Mouse (Mus musculus) neural tube, embryonic 12.5 days (tissue): ENCODE measurements at regions not wholly inside any gene's neighbourhood (a gene's known extent, or its start where the extent isn't known, plus 50 kb on each side); places are given as distances from the start of the nearest gene placed in this dataset.
A peak's percentile ranks its signal among the peaks of the same experiment; 100 is the strongest.

Experiments
- ATAC-seq: fragments of 200-750 bp; cut with Nextera tagmentation; 2 replicates; pipeline ENCODE4 v1.8.0; 2017; ENCODE audit warnings: low read depth, mild to moderate bottlenecking, moderate TSS enrichment, moderate library complexity; ENCODE audit not compliant: low FRiP score
- H3K27ac ChIP-seq: fragments of 300-500 bp; sonication (generic); 2 replicates; pipeline ENCODE4 v1.5.1; 2016
- H3K27me3 ChIP-seq: fragments of 300-500 bp; sonication (generic); replicated peaks from 2 replicates; pipeline ENCODE4 v1.6.1; 2016; ENCODE audit warnings: mild to moderate bottlenecking
- H3K36me3 ChIP-seq: fragments of 300-500 bp; sonication (generic); 2 replicates; pipeline ENCODE4 v1.6.1; 2016; ENCODE audit warnings: mild to moderate bottlenecking
- H3K4me1 ChIP-seq: fragments of 300-500 bp; sonication (generic); 2 replicates; pipeline ENCODE4 v1.6.1; 2016
- H3K4me2 ChIP-seq: fragments of 300-500 bp; sonication (generic); replicated peaks from 2 replicates; pipeline ENCODE4 v1.6.1; 2016; ENCODE audit warnings: mild to moderate bottlenecking
- H3K4me3 ChIP-seq: fragments of 300-500 bp; sonication (generic); 2 replicates; pipeline ENCODE4 v1.5.1; 2016
- H3K9ac ChIP-seq: fragments of 300-500 bp; sonication (generic); 2 replicates; pipeline ENCODE4 v1.6.1; 2016; ENCODE audit warnings: mild to moderate bottlenecking
- H3K9me3 ChIP-seq: fragments of 300-500 bp; sonication (generic); 2 replicates; pipeline ENCODE4 v1.6.1; 2016; ENCODE audit warnings: mild to moderate bottlenecking
- WGBS: fragments of 180-500 bp; shearing (Covaris S2); methylation state at CpG from one replicate; pipeline ENCODE4 v1.1.7; 2016; 5-methylcytosine and 5-hydroxymethylcytosine counted together

DNA sequence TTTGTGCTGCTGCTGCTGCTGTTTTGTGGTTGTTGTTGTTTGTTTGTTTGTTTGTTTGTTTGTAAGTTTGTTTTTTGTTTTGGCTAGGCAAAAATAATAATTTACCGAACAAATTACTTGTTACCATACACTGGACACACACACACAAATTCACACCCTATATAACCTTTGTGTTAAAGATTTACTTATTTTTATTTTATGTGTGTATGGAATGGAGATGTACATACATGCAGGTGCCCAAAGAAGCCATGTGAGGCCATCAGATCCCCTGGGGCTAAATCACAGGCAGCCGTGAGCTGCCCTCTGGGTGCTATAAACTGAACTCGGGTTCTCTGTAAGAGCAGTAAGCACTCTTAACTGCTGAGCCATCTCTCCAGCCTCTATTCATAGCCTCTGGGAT lies 56.0 kb downstream of the Pttg1 start:
- H3K9me3 ChIP-seq = no peaks in the 10 kb centered on the region
- no peaks in the 10 kb centered on the region for H3K4me1 ChIP-seq
- H3K4me3 ChIP-seq = no peak overlapping the region
- H3K27ac ChIP-seq = no peak overlapping the region
- H3K36me3 ChIP-seq = no peaks in the 10 kb centered on the region
- H3K27me3 ChIP-seq = no peaks in the 10 kb centered on the region
- H3K4me2 ChIP-seq = no peak overlapping the region
- H3K9ac ChIP-seq = no peak overlapping the region
- ATAC-seq = no peak
- 57% methylated on average over 3 of the region's 3 CpGs for WGBS

DNA sequence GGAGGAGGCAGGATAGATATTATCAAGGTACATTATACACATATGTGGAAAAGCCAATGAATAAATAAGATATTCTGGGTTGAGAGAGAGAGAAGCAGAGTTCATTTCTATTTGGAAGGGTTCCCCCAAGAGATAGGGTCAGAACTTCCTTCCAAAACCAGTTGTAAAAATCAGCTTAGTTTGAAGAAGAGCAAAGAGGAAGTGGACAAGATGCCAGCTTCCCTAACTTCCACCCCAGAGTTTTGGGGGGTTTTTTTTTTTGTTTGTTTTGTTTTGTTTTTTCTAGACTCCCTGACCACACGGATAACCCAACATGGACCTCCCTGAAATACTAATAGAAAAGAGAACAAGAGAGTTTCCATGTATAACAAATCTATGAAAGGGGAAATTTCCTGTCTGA lies 57.7 kb downstream of the Pttg1 start:
- Histone ChIP-seq H3K27ac (no peak overlapping the region), H3K36me3 (no peaks in the 10 kb centered on the region), H3K9me3 (no peaks in the 10 kb centered on the region), H3K4me3 (no peak overlapping the region), H3K9ac (no peak overlapping the region), H3K27me3 (no peaks in the 10 kb centered on the region), H3K4me2 (no peak overlapping the region), H3K4me1 (no peaks in the 10 kb centered on the region)
- WGBS = 84% methylated on average over 1 of the region's 1 CpGs
- no peak for ATAC-seq

DNA sequence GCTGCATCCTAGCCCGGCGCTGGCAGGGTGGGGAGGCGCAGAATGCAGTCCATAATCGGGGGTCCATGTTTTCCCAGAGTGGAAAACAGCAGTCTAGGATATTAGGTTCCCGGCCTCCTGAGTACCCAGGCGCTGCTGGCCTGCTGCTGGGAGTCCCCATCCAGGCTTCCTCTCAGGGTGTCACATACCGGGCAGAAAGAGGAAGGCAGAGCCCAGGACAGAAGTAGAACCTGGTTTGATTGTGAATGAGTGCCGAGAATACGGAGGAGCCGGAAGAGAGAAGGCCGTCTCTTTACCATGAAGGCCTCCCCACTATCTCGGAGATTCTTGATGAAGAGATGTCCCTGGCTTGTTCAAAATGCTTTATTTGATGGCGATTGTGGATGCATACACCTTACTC lies 64.2 kb downstream of the Pttg1 start:
- Histone ChIP-seq H3K4me2 (no peak overlapping the region), H3K9me3 (no peaks in the 10 kb centered on the region), H3K4me1 (no peaks in the 10 kb centered on the region), H3K27ac (no peak overlapping the region), H3K4me3 (no peak overlapping the region), H3K9ac (no peak overlapping the region), H3K36me3 (no peaks in the 10 kb centered on the region), H3K27me3 (no peaks in the 10 kb centered on the region)
- ATAC-seq = no peak
- WGBS = 78% methylated on average over 13 of the region's 13 CpGs

DNA sequence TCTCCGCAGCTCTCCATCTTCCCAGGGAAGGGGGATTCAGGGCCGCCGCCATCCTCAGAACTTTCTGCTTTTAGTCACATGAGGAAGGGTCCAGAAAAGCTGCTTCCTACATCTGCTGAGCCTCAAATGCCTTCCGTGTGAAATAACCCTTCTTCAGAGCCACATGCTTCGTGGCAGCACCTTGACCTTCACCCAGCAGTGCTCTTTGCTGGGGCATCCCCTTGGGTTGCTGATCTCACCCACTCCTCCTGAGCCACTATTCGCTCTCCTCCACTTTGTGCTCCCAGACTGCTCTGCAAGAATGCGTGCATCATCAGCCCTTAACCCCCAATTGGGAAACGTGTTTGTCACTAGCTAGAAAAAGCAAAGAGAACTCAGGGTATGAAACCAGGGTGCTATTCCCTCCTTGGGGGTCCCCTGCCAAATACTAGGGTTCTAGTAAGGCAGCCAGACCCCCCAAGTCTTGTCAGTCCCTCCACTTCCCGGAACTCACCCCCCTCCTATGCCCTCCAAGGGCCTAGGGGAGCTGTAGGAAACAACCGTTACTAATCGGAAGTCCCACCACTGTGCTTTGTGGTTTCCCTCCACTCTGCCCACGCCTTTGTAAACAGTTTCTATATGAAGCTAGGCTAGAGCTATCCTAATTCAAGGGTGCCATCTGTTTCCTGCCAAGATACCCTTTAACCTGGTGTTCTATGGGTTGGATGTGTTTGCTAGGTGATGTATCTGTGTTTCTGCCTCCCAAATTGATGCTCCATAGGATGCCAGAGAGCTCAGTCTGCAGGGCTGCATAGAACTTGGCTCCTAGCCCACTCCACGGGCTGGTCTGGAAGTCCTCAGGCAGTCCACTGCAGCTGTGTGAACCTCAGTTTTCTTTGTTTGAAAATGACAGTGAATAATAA lies 67.4 kb downstream of the Pttg1 start:
- 75% methylated on average over 13 of the region's 13 CpGs for WGBS
- Histone ChIP-seq H3K4me1 (no peaks in the 10 kb centered on the region), H3K4me2 (no peak overlapping the region), H3K9me3 (no peaks in the 10 kb centered on the region), H3K4me3 (no peak overlapping the region), H3K36me3 (no peaks in the 10 kb centered on the region), H3K27me3 (no peaks in the 10 kb centered on the region), H3K27ac (no peak overlapping the region), H3K9ac (no peak overlapping the region)
- ATAC-seq = no peak

DNA sequence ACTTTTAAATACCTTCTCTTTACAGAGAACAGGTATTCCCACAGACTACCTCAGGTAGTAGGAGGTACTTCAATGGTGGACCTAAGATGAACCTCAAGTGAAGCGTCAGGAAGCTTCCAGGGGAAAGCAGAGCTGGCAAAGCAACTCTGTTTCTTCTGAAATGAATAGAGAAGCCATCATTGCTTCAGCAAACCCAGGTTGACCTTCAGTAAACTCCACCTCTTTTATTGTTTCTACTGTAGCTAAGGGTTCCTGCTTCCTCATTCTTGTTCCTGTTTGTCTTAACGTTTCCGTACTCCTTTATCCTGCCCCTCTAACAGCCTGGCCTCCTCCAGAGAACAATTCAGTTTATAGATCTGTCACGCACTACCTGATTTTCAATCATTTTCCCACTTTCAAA lies 72.4 kb downstream of the Pttg1 start:
- Histone ChIP-seq H3K36me3 (no peaks in the 10 kb centered on the region), H3K4me2 (no peak overlapping the region), H3K27ac (no peak overlapping the region), H3K9ac (no peak overlapping the region), H3K4me3 (no peak overlapping the region), H3K27me3 (no peaks in the 10 kb centered on the region), H3K9me3 (no peaks in the 10 kb centered on the region), H3K4me1 (no peaks in the 10 kb centered on the region)
- WGBS = 78% methylated on average over 4 of the region's 4 CpGs
- ATAC-seq = no peak

DNA sequence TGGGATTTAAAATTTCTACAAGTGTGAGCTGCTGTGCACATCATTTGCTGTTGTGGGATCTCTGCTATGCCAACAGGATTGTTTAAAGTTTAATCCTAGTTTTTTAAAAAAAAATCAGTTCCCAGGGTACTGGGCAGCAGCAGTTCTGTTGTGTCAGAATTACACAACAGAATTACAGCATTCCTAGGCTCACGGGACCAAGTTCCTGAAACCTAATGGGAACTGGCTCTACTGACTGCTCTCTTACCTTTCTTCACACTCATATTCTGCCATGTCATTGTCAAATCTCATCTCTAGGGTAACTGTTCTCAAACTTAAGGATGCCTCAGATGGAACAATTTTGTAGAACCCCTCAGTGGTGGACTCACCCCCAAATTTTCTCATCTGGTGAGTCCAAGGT lies 73.0 kb downstream of the Pttg1 start:
- Histone ChIP-seq H3K4me3 (no peak overlapping the region), H3K9me3 (no peaks in the 10 kb centered on the region), H3K4me1 (no peaks in the 10 kb centered on the region), H3K27me3 (no peaks in the 10 kb centered on the region), H3K27ac (no peak overlapping the region), H3K4me2 (no peak overlapping the region), H3K9ac (no peak overlapping the region), H3K36me3 (no peaks in the 10 kb centered on the region)
- ATAC-seq = no peak
- WGBS = 89% methylated on average over 1 of the region's 1 CpGs

DNA sequence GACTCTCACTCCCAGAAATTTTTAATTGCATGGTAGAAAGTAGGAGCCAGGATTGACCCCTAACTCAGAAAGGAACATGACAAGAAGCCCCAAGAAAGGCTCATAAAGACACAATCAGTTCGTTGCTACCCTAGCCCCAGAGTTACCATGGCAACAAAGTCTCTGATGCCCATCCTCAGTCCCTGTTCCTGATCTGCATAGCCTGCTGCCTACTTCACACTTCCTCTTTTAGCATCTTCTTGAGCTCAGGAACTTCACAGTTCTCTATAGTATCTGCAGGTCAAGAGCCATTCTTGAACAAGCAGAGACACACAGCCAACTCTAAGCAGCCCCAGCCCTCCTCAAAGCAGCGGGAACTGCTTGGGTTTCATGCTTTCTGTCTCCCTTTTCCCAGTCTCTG lies 74.2 kb downstream of the Pttg1 start:
- no peak overlapping the region for H3K4me2 ChIP-seq
- no peaks in the 10 kb centered on the region for H3K9me3 ChIP-seq
- no peak overlapping the region for H3K27ac ChIP-seq
- 65% methylated on average over 2 of the region's 2 CpGs for WGBS
- no peaks in the 10 kb centered on the region for H3K4me1 ChIP-seq
- H3K4me3 ChIP-seq = no peak overlapping the region
- H3K27me3 ChIP-seq = no peaks in the 10 kb centered on the region
- no peak for ATAC-seq
- no peak overlapping the region for H3K9ac ChIP-seq
- H3K36me3 ChIP-seq = no peaks in the 10 kb centered on the region

DNA sequence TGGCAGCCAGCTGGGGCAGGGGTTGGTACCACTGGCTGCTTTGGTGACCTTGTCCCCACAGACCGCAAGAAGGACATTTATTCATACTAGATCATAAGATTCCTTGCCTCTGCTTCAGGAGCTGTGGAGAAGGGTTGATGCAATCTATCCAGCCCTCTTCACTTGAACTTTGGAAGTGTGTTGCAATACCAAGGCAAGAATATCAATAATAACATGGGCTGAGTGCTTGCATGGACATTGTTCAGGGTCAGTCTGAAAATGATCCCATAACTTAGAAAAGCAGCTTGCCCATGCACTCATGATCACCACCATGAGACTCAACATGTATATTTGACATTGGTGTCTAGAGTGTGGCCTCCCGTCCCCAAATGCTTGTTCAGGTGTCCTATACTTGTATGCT lies 74.7 kb downstream of the Pttg1 start:
- Histone ChIP-seq H3K36me3 (no peaks in the 10 kb centered on the region), H3K9me3 (no peaks in the 10 kb centered on the region), H3K9ac (no peak overlapping the region), H3K4me1 (no peaks in the 10 kb centered on the region), H3K4me3 (no peak overlapping the region), H3K27me3 (no peaks in the 10 kb centered on the region), H3K4me2 (no peak overlapping the region), H3K27ac (no peak overlapping the region)
- no peak for ATAC-seq
- WGBS = 93% methylated on average over 2 of the region's 2 CpGs

DNA sequence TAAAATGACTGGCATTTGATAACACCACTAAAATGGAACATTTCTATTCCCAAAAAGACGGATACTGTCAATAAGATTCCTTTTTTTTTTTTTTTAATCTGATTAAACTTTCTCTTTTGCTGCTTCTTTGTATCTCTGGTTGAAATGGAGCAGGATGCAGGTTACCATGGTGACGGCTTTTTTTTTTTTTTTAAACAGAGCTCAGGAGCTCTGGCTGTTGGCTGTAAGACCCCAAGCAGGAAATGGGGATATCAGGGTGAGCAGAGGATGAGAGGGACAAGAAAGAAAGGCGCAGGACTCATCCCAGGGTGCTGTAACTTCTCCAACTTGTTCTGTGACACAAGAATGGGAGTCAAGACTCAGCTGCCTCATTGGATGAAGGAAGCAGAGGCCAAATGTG lies 75.8 kb downstream of the Pttg1 start:
- H3K4me2 ChIP-seq = no peak overlapping the region
- H3K4me1 ChIP-seq = no peaks in the 10 kb centered on the region
- H3K4me3 ChIP-seq = no peak overlapping the region
- no peaks in the 10 kb centered on the region for H3K36me3 ChIP-seq
- H3K9ac ChIP-seq = no peak overlapping the region
- H3K9me3 ChIP-seq = no peaks in the 10 kb centered on the region
- H3K27me3 ChIP-seq = no peaks in the 10 kb centered on the region
- no peak overlapping the region for H3K27ac ChIP-seq
- no peak for ATAC-seq
- WGBS = 66% methylated on average over 3 of the region's 3 CpGs

DNA sequence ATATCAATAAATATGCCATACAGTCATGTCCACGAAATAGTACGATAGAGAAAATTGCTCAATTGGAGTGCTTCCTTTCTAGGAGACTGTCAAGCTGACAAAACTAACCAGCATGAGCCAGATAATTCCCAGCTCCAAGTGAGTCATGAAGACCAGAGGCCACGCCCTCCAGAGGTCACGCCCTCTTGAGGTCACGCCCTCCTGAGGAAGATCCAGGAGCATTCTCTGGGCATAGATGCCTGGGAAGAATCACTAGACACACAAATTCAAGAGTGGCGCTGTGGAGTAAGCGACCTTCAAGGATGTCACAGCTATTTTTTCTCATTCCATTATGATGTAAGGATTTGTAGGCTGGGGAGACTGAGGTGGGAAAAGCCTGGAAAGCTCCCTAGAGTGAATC lies 76.5 kb downstream of the Pttg1 start:
- Histone ChIP-seq H3K4me1 (peaks cover 2% of the 10 kb centered on the region; the same call in 1 of the 2 replicates), H3K4me3 (no peak overlapping the region), H3K27me3 (no peaks in the 10 kb centered on the region), H3K9ac (no peak overlapping the region), H3K27ac (no peak overlapping the region), H3K4me2 (no peak overlapping the region), H3K36me3 (no peaks in the 10 kb centered on the region), H3K9me3 (no peaks in the 10 kb centered on the region)
- WGBS = 57% methylated on average over 7 of the region's 7 CpGs
- ATAC-seq = no peak

DNA sequence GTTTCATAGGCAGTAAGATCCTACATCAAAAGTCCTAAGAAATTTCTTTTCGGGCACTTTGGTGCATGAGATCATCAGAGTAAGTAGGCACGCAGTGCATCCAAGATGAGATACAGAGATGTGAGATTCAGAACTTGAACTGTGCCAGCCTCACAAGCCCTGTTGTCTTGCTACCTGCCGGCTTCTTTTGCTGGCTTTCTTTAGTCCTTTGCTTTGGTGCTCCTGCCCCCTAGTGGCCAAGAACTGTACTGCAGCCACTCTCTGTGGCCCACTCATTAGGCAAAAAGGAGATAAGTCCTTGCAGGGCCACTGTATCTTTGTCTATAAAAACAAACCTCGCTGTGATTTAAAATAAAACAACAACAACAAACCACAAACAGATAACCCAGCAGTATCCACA lies 77.5 kb downstream of the Pttg1 start:
- no peak overlapping the region for H3K9ac ChIP-seq
- peak; percentile 54 for ATAC-seq
- 25% methylated on average over 4 of the region's 4 CpGs for WGBS

DNA sequence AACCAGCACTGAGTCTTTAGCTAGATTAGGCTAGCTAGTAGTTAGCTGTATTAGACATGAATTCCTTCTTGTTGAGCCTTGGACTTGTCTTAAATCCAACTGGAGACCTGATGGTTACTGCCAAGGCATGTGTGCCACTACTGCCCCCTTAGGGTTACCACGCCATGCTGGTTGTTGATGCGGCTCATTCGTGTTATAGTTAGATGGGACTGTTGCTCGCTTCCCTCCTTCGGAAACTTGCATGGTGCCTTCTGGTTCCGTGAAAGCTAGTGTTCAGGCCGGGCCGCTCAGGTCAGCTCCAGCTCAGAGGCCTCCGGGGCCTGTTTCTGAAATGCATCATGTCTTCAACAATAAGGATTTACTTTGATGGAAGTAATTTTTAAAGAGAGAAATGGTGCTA lies 79.6 kb downstream of the Pttg1 start:
- WGBS = 96% methylated on average over 9 of the region's 9 CpGs
- no peak for ATAC-seq
- Histone ChIP-seq H3K27ac (no peak overlapping the region), H3K4me2 (no peak overlapping the region), H3K27me3 (no peaks in the 10 kb centered on the region), H3K4me3 (no peak overlapping the region), H3K9ac (no peak overlapping the region), H3K4me1 (peaks cover 2% of the 10 kb centered on the region; the same call in 1 of the 2 replicates), H3K9me3 (no peaks in the 10 kb centered on the region), H3K36me3 (no peaks in the 10 kb centered on the region)

More for the DNA sequence above, 77.5 kb downstream of the Pttg1 start:
- Histone ChIP-seq H3K9me3 (no peaks in the 10 kb centered on the region), H3K27me3 (no peaks in the 10 kb centered on the region), H3K27ac (no peak overlapping the region), H3K4me1 (peaks cover 2% of the 10 kb centered on the region; the same call in 1 of the 2 replicates), H3K4me3 (no peak overlapping the region), H3K36me3 (no peaks in the 10 kb centered on the region), H3K4me2 (no peak overlapping the region)
